Mouse (Mus musculus): ENCODE measurements at regions not wholly inside any gene's neighbourhood (a gene's known extent, or its start where the extent isn't known, plus 50 kb on each side); places are given as distances from the start of the nearest gene placed in this dataset.

DNA sequence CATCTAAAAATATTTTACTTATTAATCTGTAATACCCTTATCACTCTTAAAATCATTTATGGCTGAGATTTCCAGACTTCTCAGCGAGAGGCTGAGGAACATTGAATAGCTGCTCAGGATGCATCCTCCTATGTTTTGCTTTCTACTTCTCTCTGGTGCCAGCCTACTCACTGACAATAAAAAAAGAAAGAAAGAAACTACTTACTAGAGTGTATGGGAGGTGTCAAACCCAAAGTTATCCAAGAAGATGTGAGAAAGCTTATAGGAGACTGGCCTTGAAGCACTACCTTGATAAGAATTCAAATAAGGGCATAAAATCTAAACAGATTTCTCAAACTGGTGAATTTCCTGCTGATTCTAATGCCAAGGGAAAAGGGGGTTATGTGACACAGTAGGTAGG is 175.4 kb upstream of the Fmr1 start:
- DNase-seq (ENCODE audit: extremely low read depth), result no peak
- H3K27me3 ChIP-seq (replicated peaks), result no peaks in the 10 kb centered on the region
- no peak overlapping the region for H3K9ac ChIP-seq (ENCODE audit: insufficient read depth, low read depth)
- H3K4me3 ChIP-seq (replicated peaks in 1 of 3; ENCODE audit: low read depth in 2 of 3, low read length in 2 of 3, poor library complexity in 1 of 3), result no peak overlapping the region
- dilution Hi-C loops (cut with MboI; ENCODE audit: extremely low pct_ligation_motif_present, extremely low pct_unique_long_range_greater_than_20kb, low sequenced_read_pairs) (no loop called here), in situ Hi-C loops (cut with MboI; ENCODE audit: low pct_ligation_motif_present, low pct_unique_long_range_greater_than_20kb, low sequenced_read_pairs) (no loop called here)
- no peaks in the 10 kb centered on the region for H3K9me3 ChIP-seq (replicated peaks; ENCODE audit: low read length)
- no peaks in the 10 kb centered on the region for H3K4me1 ChIP-seq (ENCODE audit: control insufficient read depth in 1 of 2, insufficient read depth in 2 of 2)
- no peak overlapping the region for H3K4me2 ChIP-seq (ENCODE audit: insufficient read depth, low read depth, poor library complexity, severe bottlenecking)
- no peaks in the 10 kb centered on the region for H3K36me3 ChIP-seq (replicated peaks in 1 of 2; ENCODE audit: control insufficient read depth in 1 of 2, insufficient read depth in 1 of 2, low read length in 1 of 2)
- H3K27ac ChIP-seq (ENCODE audit: insufficient read depth, low read depth), result no peak overlapping the region
- no peaks in the 10 kb centered on the region for H3K79me2 ChIP-seq (replicated peaks; ENCODE audit: control insufficient read depth, extremely low read depth, insufficient read depth, poor library complexity, severe bottlenecking)
- TF ChIP-seq ELF1 (IDR thresholded peaks at IDR 0.05; ENCODE audit: low read depth, low read length), result no peak
- TF ChIP-seq RAD21 (IDR thresholded peaks at IDR 0.05; ENCODE audit: low read depth, low read length), result no peak
- no peak for TF ChIP-seq ZMIZ1 (IDR thresholded peaks at IDR 0.05; ENCODE audit: low read depth, low read length)
- TF ChIP-seq MYC (IDR thresholded peaks at IDR 0.05; ENCODE audit: low read depth, low read length), result no peak
- no peak for TF ChIP-seq MEF2A (IDR thresholded peaks at IDR 0.05; ENCODE audit: borderline replicate concordance, low read depth, low read length)
- TF ChIP-seq USF1 (IDR thresholded peaks at IDR 0.05; ENCODE audit: low read depth, low read length), result no peak
- TF ChIP-seq ETS1 (conservative IDR thresholded peaks at IDR 0.05; ENCODE audit: low read depth, low read length), result no peak
- TF ChIP-seq RCOR1 (conservative IDR thresholded peaks at IDR 0.05; ENCODE audit: low read depth, low read length), result no peak

DNA sequence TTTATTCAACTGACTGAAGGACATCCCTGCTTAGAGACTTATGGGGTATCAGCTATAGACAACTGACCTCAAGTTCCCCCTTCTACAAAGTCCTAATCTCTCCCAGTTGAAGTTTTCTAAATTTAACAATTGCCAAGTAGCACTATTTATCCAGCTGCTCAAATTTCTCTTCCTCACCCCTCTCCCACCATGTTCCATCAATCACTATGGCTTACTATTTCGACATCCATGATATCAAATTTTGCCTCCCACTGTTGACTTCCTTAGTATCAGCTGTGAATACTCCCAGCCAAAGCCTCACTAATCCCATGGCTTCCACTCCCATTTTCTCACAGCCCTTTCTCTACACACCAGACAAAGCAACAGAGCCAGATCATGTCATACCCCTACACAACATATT is 170.7 kb upstream of the Fmr1 start:
- TF ChIP-seq UBTF (IDR thresholded peaks at IDR 0.05; ENCODE audit: low read depth, low read length), result no peak
- TF ChIP-seq HCFC1 (IDR thresholded peaks at IDR 0.05; ENCODE audit: low read depth, low read length), result no peak
- TF ChIP-seq CHD1 (IDR thresholded peaks at IDR 0.05; ENCODE audit: low read depth, low read length), result no peak
- no peak for TF ChIP-seq POLR2AphosphoS2 (IDR thresholded peaks at IDR 0.05; ENCODE audit: low read depth, low read length)
- no peak for TF ChIP-seq NRF1 (IDR thresholded peaks at IDR 0.05; ENCODE audit: low read depth, low read length)
- Histone ChIP-seq H3K79me2 (replicated peaks; ENCODE audit: control insufficient read depth, extremely low read depth, insufficient read depth, poor library complexity, severe bottlenecking) (no peaks in the 10 kb centered on the region), H3K36me3 (replicated peaks in 1 of 2; ENCODE audit: control insufficient read depth in 1 of 2, insufficient read depth in 1 of 2, low read length in 1 of 2) (no peaks in the 10 kb centered on the region), H3K9me3 (replicated peaks; ENCODE audit: low read length) (no peaks in the 10 kb centered on the region), H3K4me2 (ENCODE audit: insufficient read depth, low read depth, poor library complexity, severe bottlenecking) (no peak overlapping the region), H3K27me3 (replicated peaks) (no peaks in the 10 kb centered on the region), H3K9ac (ENCODE audit: insufficient read depth, low read depth) (no peak overlapping the region), H3K27ac (ENCODE audit: insufficient read depth, low read depth) (no peak overlapping the region), H3K4me1 (ENCODE audit: control insufficient read depth in 1 of 2, insufficient read depth in 2 of 2) (no peaks in the 10 kb centered on the region), H3K4me3 (replicated peaks in 1 of 3; ENCODE audit: low read depth in 2 of 3, low read length in 2 of 3, poor library complexity in 1 of 3) (no peak overlapping the region)
- no peak for DNase-seq (ENCODE audit: extremely low read depth)
- dilution Hi-C loops (cut with MboI; ENCODE audit: extremely low pct_ligation_motif_present, extremely low pct_unique_long_range_greater_than_20kb, low sequenced_read_pairs) (no loop called here), in situ Hi-C loops (cut with MboI; ENCODE audit: low pct_ligation_motif_present, low pct_unique_long_range_greater_than_20kb, low sequenced_read_pairs) (no loop called here)

DNA sequence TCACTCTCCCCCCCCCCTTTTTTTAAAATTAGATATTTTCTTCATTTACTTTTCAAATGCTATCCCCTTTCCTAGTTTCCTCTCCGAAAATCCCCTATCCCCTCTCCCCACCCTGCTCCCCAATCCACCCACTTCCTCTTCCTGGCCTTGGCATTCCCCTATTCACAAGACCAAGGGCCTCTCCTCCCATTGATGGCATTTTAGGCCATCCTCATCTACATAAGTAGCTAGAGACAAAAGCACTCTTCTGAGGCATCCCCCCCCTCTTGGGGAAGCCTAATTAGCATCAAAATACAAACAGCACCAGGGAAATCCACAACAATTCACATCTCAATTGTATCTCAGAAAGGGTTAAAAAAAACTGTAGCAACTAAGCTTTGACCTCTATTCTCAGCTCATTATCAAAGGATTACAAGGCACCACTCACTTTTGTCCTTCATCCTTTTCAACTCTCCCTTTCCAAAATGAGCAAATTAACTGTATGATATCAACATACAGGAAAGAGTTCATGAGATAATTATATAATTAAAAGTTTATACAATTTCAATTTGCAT is 166.1 kb upstream of the Fmr1 start:
- no peak overlapping the region for H3K4me3 ChIP-seq (replicated peaks in 1 of 3; ENCODE audit: low read depth in 2 of 3, low read length in 2 of 3, poor library complexity in 1 of 3)
- dilution Hi-C loops (cut with MboI; ENCODE audit: extremely low pct_ligation_motif_present, extremely low pct_unique_long_range_greater_than_20kb, low sequenced_read_pairs), result no loop called here
- no peaks in the 10 kb centered on the region for H3K36me3 ChIP-seq (replicated peaks in 1 of 2; ENCODE audit: control insufficient read depth in 1 of 2, insufficient read depth in 1 of 2, low read length in 1 of 2)
- H3K27me3 ChIP-seq (replicated peaks), result no peaks in the 10 kb centered on the region
- H3K27ac ChIP-seq (ENCODE audit: insufficient read depth, low read depth), result no peak overlapping the region
- no peak overlapping the region for H3K9ac ChIP-seq (ENCODE audit: insufficient read depth, low read depth)
- H3K4me1 ChIP-seq (ENCODE audit: control insufficient read depth in 1 of 2, insufficient read depth in 2 of 2), result no peaks in the 10 kb centered on the region
- in situ Hi-C loops (cut with MboI; ENCODE audit: low pct_ligation_motif_present, low pct_unique_long_range_greater_than_20kb, low sequenced_read_pairs), result no loop called here
- no peak for DNase-seq (ENCODE audit: extremely low read depth)
- H3K9me3 ChIP-seq (replicated peaks; ENCODE audit: low read length), result no peaks in the 10 kb centered on the region
- TF ChIP-seq ZKSCAN1 (IDR thresholded peaks at IDR 0.05; ENCODE audit: borderline replicate concordance, low read depth, low read length), result no peak
- TF ChIP-seq UBTF (IDR thresholded peaks at IDR 0.05; ENCODE audit: low read depth, low read length), result no peak
- TF ChIP-seq CTCF (conservative IDR thresholded peaks at IDR 0.05 in 1 of 2, IDR thresholded peaks at IDR 0.05 in 1 of 2; ENCODE audit: low read depth in 2 of 2, low read length in 2 of 2), result no peak
- no peak for TF ChIP-seq RAD21 (IDR thresholded peaks at IDR 0.05; ENCODE audit: low read depth, low read length)
- no peak for TF ChIP-seq CHD2 (IDR thresholded peaks at IDR 0.05; ENCODE audit: low read length)
- TF ChIP-seq ZMIZ1 (IDR thresholded peaks at IDR 0.05; ENCODE audit: low read depth, low read length), result no peak
- no peak for TF ChIP-seq ELF1 (IDR thresholded peaks at IDR 0.05; ENCODE audit: low read depth, low read length)
- no peak for TF ChIP-seq ZNF384 (IDR thresholded peaks at IDR 0.05; ENCODE audit: low read depth, low read length)
- TF ChIP-seq CHD1 (IDR thresholded peaks at IDR 0.05; ENCODE audit: low read depth, low read length), result no peak
- TF ChIP-seq POLR2AphosphoS2 (IDR thresholded peaks at IDR 0.05; ENCODE audit: low read depth, low read length), result no peak
- no peak for TF ChIP-seq MAZ (IDR thresholded peaks at IDR 0.05; ENCODE audit: low read depth, low read length)
- no peak for TF ChIP-seq NELFE (IDR thresholded peaks at IDR 0.05; ENCODE audit: low read depth, low read length)
- no peak overlapping the region for H3K4me2 ChIP-seq (ENCODE audit: insufficient read depth, low read depth, poor library complexity, severe bottlenecking)
- no peaks in the 10 kb centered on the region for H3K79me2 ChIP-seq (replicated peaks; ENCODE audit: control insufficient read depth, extremely low read depth, insufficient read depth, poor library complexity, severe bottlenecking)

Measured in CH12.LX (cell line).